ENCODE assay signal across 20 mouse cellular contexts in genomic region chr1:118613631-118614183, GRCm38 (mm10). TPM values are rescaled to one million over a fixed set of nuclear protein-coding genes. Genes with fewer than 3 reads are reported as not detected.
DNase-seq lines count a peak whose midpoint lies in the region; ATAC-seq lines count a peak whose summit lies in the region.
"Had no signal": no experiment of that assay in that cellular context is flagged by ENCODE, and none has a peak within 500 bp of the region (broad histone marks: within the 10 kb centered on the region; RNA-seq: fewer than 3 reads in every experiment).

No protein-coding gene starts in this region.

- no peak overlapping the region for H3K9ac ChIP-seq in forebrain, embryonic 16.5 days (replicated peaks; ENCODE audit: low read depth, low read length)
- H3K9ac ChIP-seq in forebrain, embryonic 11.5 days (ENCODE audit: low read length): no peak overlapping the region
- no peak overlapping the region for H3K9ac ChIP-seq in intestine, embryonic 14.5 days (ENCODE audit: low read length)
- no peak overlapping the region for H3K9ac ChIP-seq in liver, embryonic 11.5 days (ENCODE audit: low read depth, low read length)
- H3K9ac ChIP-seq: lung, embryonic 14.5 days had no signal

- no peak overlapping the region for H3K4me3 ChIP-seq in forebrain, embryonic 16.5 days (replicated peaks; ENCODE audit: low read length)
- no peak overlapping the region for H3K4me3 ChIP-seq in forebrain, embryonic 11.5 days (ENCODE audit: low read depth, low read length)
- no peak overlapping the region for H3K4me3 ChIP-seq in intestine, embryonic 14.5 days (ENCODE audit: low read depth, low read length)
- H3K4me3 ChIP-seq in liver, embryonic 11.5 days (ENCODE audit: low read depth, low read length): no peak overlapping the region
- H3K4me3 ChIP-seq in hindbrain, embryonic 10.5 days: no peak overlapping the region
- H3K4me3 ChIP-seq: embryonic facial prominence, embryonic 10.5 days; erythroblast, embryonic 14.5 days; heart, embryonic 10.5 days had no signal

- WGBS in forebrain, embryonic 16.5 days: 91% methylated on average over 3 of the region's 3 CpGs
- 89% methylated on average over 3 of the region's 3 CpGs for WGBS in forebrain, embryonic 11.5 days
- 82% methylated on average over 3 of the region's 3 CpGs for WGBS in intestine, embryonic 14.5 days
- 74% methylated on average over 3 of the region's 3 CpGs for WGBS in liver, embryonic 11.5 days
- 84% methylated on average over 3 of the region's 3 CpGs for WGBS in hindbrain, embryonic 10.5 days

- H3K4me2 ChIP-seq in forebrain, embryonic 16.5 days (ENCODE audit: low read length): no peak overlapping the region
- H3K4me2 ChIP-seq in forebrain, embryonic 11.5 days (ENCODE audit: low read depth, low read length, severe bottlenecking): no peak overlapping the region
- H3K4me2 ChIP-seq in intestine, embryonic 14.5 days (ENCODE audit: low read length): no peak overlapping the region
- H3K4me2 ChIP-seq in liver, embryonic 11.5 days: no peak overlapping the region
- H3K4me2 ChIP-seq: lung, embryonic 14.5 days had no signal

- no peak overlapping the region for H3K27ac ChIP-seq in forebrain, embryonic 16.5 days (ENCODE audit: low read length)
- H3K27ac ChIP-seq in forebrain, embryonic 11.5 days (ENCODE audit: low read depth, low read length): no peak overlapping the region
- no peak overlapping the region for H3K27ac ChIP-seq in intestine, embryonic 14.5 days (ENCODE audit: low read depth)
- H3K27ac ChIP-seq in liver, embryonic 11.5 days (ENCODE audit: low read depth, low read length): no peak overlapping the region; the same call in 1 of the 2 replicates
- no peak overlapping the region for H3K27ac ChIP-seq in hindbrain, embryonic 10.5 days
- H3K27ac ChIP-seq: embryonic facial prominence, embryonic 10.5 days; heart, embryonic 10.5 days had no signal

- peaks cover 2% of the 10 kb centered on the region; the same call in 1 of the 2 replicates for H3K36me3 ChIP-seq in forebrain, embryonic 16.5 days (ENCODE audit: control insufficient read depth, insufficient read depth)
- no peaks in the 10 kb centered on the region; the same call in 1 of the 2 replicates for H3K36me3 ChIP-seq in forebrain, embryonic 11.5 days (ENCODE audit: control insufficient read depth, insufficient read depth, low read length)
- H3K36me3 ChIP-seq in intestine, embryonic 14.5 days (ENCODE audit: control insufficient read depth, insufficient read depth, low read length): peaks cover 4% of the 10 kb centered on the region
- no peaks in the 10 kb centered on the region for H3K36me3 ChIP-seq in liver, embryonic 11.5 days (ENCODE audit: control insufficient read depth, insufficient read depth, low read length)
- H3K36me3 ChIP-seq in hindbrain, embryonic 10.5 days: peaks cover 28% of the 10 kb centered on the region

- H3K4me1 ChIP-seq in forebrain, embryonic 16.5 days (replicated peaks; ENCODE audit: control insufficient read depth, insufficient read depth, low read length): no peaks in the 10 kb centered on the region
- no peaks in the 10 kb centered on the region for H3K4me1 ChIP-seq in forebrain, embryonic 11.5 days (replicated peaks; ENCODE audit: control insufficient read depth, insufficient read depth, low read length)
- H3K4me1 ChIP-seq in intestine, embryonic 14.5 days (replicated peaks; ENCODE audit: control insufficient read depth, insufficient read depth, low read length): no peaks in the 10 kb centered on the region
- H3K4me1 ChIP-seq in liver, embryonic 11.5 days (replicated peaks; ENCODE audit: control insufficient read depth, insufficient read depth, low read length): no peaks in the 10 kb centered on the region
- H3K4me1 ChIP-seq in hindbrain, embryonic 10.5 days (replicated peaks): no peaks in the 10 kb centered on the region
- H3K4me1 ChIP-seq: embryonic facial prominence, embryonic 10.5 days; heart, embryonic 10.5 days had no signal

- 0 out of 2 replicates have a peak, but pooled peaks have one; percentile 19 for ATAC-seq in forebrain, embryonic 16.5 days
- ATAC-seq in forebrain, embryonic 11.5 days (replicated peaks; ENCODE audit: low FRiP score): no peak
- ATAC-seq in intestine, embryonic 14.5 days (replicated peaks; ENCODE audit: low FRiP score, low TSS enrichment, low read depth): 0 out of 2 replicates have a peak, but pooled peaks have one; percentile 27
- ATAC-seq in liver, embryonic 11.5 days (replicated peaks; ENCODE audit: low FRiP score): peak; percentile 61

- no peaks in the 10 kb centered on the region for H3K27me3 ChIP-seq in forebrain, embryonic 16.5 days (replicated peaks; ENCODE audit: control insufficient read depth, insufficient read depth, low read length)
- H3K27me3 ChIP-seq in forebrain, embryonic 11.5 days (ENCODE audit: control insufficient read depth, insufficient read depth, low read length): no peaks in the 10 kb centered on the region
- H3K27me3 ChIP-seq in intestine, embryonic 14.5 days (replicated peaks; ENCODE audit: control insufficient read depth, insufficient read depth, low read length): no peaks in the 10 kb centered on the region
- no peaks in the 10 kb centered on the region for H3K27me3 ChIP-seq in liver, embryonic 11.5 days (replicated peaks; ENCODE audit: control insufficient read depth, insufficient read depth, low read length)
- H3K27me3 ChIP-seq in hindbrain, embryonic 10.5 days (ENCODE audit: insufficient read depth, poor library complexity, severe bottlenecking): no peaks in the 10 kb centered on the region

- H3K9me3 ChIP-seq in forebrain, embryonic 16.5 days (ENCODE audit: control insufficient read depth, low read length): no peaks in the 10 kb centered on the region
- no peaks in the 10 kb centered on the region for H3K9me3 ChIP-seq in forebrain, embryonic 11.5 days (ENCODE audit: control insufficient read depth, low read length)
- no peaks in the 10 kb centered on the region for H3K9me3 ChIP-seq in intestine, embryonic 14.5 days (ENCODE audit: control insufficient read depth, low read length)
- H3K9me3 ChIP-seq in liver, embryonic 11.5 days (ENCODE audit: control insufficient read depth, low read length): no peaks in the 10 kb centered on the region
- no peaks in the 10 kb centered on the region for H3K9me3 ChIP-seq in hindbrain, embryonic 10.5 days
- H3K9me3 ChIP-seq: embryonic facial prominence, embryonic 10.5 days; heart, embryonic 10.5 days had no signal

- DNase-seq in forebrain, embryonic 11.5 days (ENCODE audit: low spot score): no peak
- DNase-seq in intestine, embryonic 14.5 days (ENCODE audit: low spot score): no peak
- DNase-seq in kidney, adult 9 months: peak; percentile 94
- DNase-seq in liver, embryonic 11.5 days (ENCODE audit: low spot score): no peak
- no peak for DNase-seq in layer of hippocampus, adult 18-20 months (ENCODE audit: low spot score in 2 of 2)
- DNase-seq in layer of hippocampus, adult 8-10 months (ENCODE audit: low spot score in 2 of 2): no peak
- no peak for DNase-seq in hindbrain, embryonic 10.5 days (ENCODE audit: low spot score)
- DNase-seq: adrenal gland, postnatal 36 days; cerebellum, postnatal 14 days; gastrocnemius, postnatal 14 days; heart, postnatal 36 days; left cerebral cortex, postnatal 4 days; lung, embryonic 14.5 days; right cerebral cortex, adult 18-20 months; thymus, postnatal 4 days had no signal

RNA-seq across cellular contexts. Expression of gene Tfcp2l1, which starts 14.0 kb away (rescaled TPM):
- polyA plus RNA-seq in forebrain, embryonic 16.5 days (2015; fragmentation: Nextera tagmentation; extraction: Ambion mirVana): 0.26 and 0.28 TPM in 2 replicates
- 0.17 and 0.24 TPM in 2 replicates for polyA plus RNA-seq in forebrain, embryonic 11.5 days (2014; fragmentation: Nextera tagmentation; extraction: Ambion mirVana)
- polyA plus RNA-seq in intestine, embryonic 14.5 days (2014; fragmentation: Nextera tagmentation; extraction: Ambion mirVana): 2.1 and 2.2 TPM in 2 replicates
- 0.40 and 0.60 TPM in 2 replicates for polyA plus RNA-seq in liver, embryonic 11.5 days (2014; fragmentation: Nextera tagmentation; extraction: Ambion mirVana)
- total RNA-seq in layer of hippocampus, adult 18-20 months (2021): 1 to 10 TPM; 2.9 to 3.4 TPM
- total RNA-seq in layer of hippocampus, adult 8-10 months (2022): 1 to 10 TPM; 1.9 to 5.5 (median 3.9) TPM
- 0.12 and 0.14 TPM in 2 replicates for polyA plus RNA-seq in hindbrain, embryonic 10.5 days (2016; fragmentation: Nextera tagmentation; extraction: Ambion mirVana)
- total RNA-seq: megakaryocyte progenitor cell, adult 5-6 weeks had no signal
- polyA plus RNA-seq: erythroblast, embryonic 14.5 days had no signal
